Mouse (Mus musculus) adrenal gland, adult 18-20 months (tissue): ENCODE data around the gene Scarf1. TPM values are rescaled to one million over a fixed set of nuclear protein-coding genes. Genes with fewer than 3 reads are reported as not detected.

Experiments
- microRNA-seq, 2 experiments: library from miRNA; unstranded; fragments of <30 nt; microRNA quantifications; one replicate each; pipeline ENCODE4 v1.2.0; 2021; ENCODE audit warnings: borderline number of aligned reads in 2 of 2
- total RNA-seq, 2 experiments: library from RNA; stranded (reverse); gene quantifications; 1 replicate in 1 of 2; 2 replicates in 1 of 2; pipeline ENCODE4 v1.2.3; 2021

The Scarf1 gene
- total RNA-seq, 2 experiments from 2014 or later, result 7.5 TPM

Small RNA genes lying within 50 kb of the gene (microRNA-seq; reads per million reads assigned to microRNA genes)
- gene Mir22, result 8,635 to 19,511 reads per million in 2 experiments
- gene Mir3971, result 0 reads per million in 2 experiments

Other genes with a start within 250 kb of the Scarf1 start
- 10 to 100 TPM; 39.7 to 42.2 TPM for gene Rpa1, start 165.2 kb upstream of the Scarf1 start, total RNA-seq
- 1 to 10 TPM; 6.6 to 7.9 TPM for gene Smyd4, start 165.1 kb upstream of the Scarf1 start, total RNA-seq
- 10 to 100 TPM; 13.7 to 28.0 TPM for gene Serpinf1, start 90.8 kb upstream of the Scarf1 start, total RNA-seq
- not detected for gene Serpinf2, start 73.9 kb upstream of the Scarf1 start, total RNA-seq
- gene Wdr81, start 58.8 kb upstream of the Scarf1 start, total RNA-seq, result 10 to 100 TPM; 11.5 to 15.3 TPM
- gene Tlcd2, start 51.8 kb upstream of the Scarf1 start, total RNA-seq, result 1 to 10 TPM; 8.1 to 9.1 TPM
- gene Prpf8, start 26.7 kb upstream of the Scarf1 start, total RNA-seq, result 100 to 1,000 TPM; 118 to 147 TPM
- gene Rilp, start 3.4 kb upstream of the Scarf1 start, total RNA-seq, result 10 to 100 TPM; 11.5 to 20.8 TPM
- gene Slc43a2, start 18.2 kb downstream of the Scarf1 start, total RNA-seq, result 10 to 100 TPM; 22.8 to 29.1 TPM
- gene Pitpna, start 74.6 kb downstream of the Scarf1 start, total RNA-seq, result 100 to 1,000 TPM; 152 to 175 TPM
- gene Inpp5k, start 117.4 kb downstream of the Scarf1 start, total RNA-seq, result 10 to 100 TPM; 24.9 to 36.9 TPM
- gene Myo1c, start 137.0 kb downstream of the Scarf1 start, total RNA-seq, result 100 to 1,000 TPM; 144 to 160 TPM
- 100 to 1,000 TPM; 115 to 132 TPM for gene Crk, start 165.7 kb downstream of the Scarf1 start, total RNA-seq
- 100 to 1,000 TPM; 639 to 647 TPM for gene Ywhae, start 219.3 kb downstream of the Scarf1 start, total RNA-seq